Mouse (Mus musculus) hindbrain, embryonic 16.5 days (tissue): ENCODE measurements around the gene Serpina3b. TPM values are rescaled to one million over a fixed set of nuclear protein-coding genes. Genes with fewer than 3 reads are reported as not detected.

Source experiments
- ATAC-seq: fragments of 200-750 bp; cut with Nextera tagmentation; 2 replicates; pipeline ENCODE4 v1.8.0; 2017; ENCODE audit warnings: moderate TSS enrichment, moderate library complexity
- H3K27ac ChIP-seq: fragments of 300-500 bp; sonication (generic); 2 replicates; pipeline ENCODE4 v1.5.1; 2014; ENCODE audit warnings: low read depth, mild to moderate bottlenecking, control low read depth, low read length, moderate library complexity
- H3K27me3 ChIP-seq: fragments of 300-500 bp; sonication (generic); replicated peaks from 2 replicates; pipeline ENCODE4 v1.6.1; 2014; ENCODE audit warnings: low read length; ENCODE audit not compliant: control insufficient read depth, insufficient read depth
- H3K36me3 ChIP-seq: fragments of 300-500 bp; sonication (generic); 2 replicates; pipeline ENCODE4 v1.6.1; 2014; ENCODE audit warnings: mild to moderate bottlenecking, low read length, moderate library complexity, mixed read lengths; ENCODE audit not compliant: control insufficient read depth, insufficient read depth
- H3K4me1 ChIP-seq: fragments of 300-500 bp; sonication (generic); 2 replicates; pipeline ENCODE4 v1.6.1; 2014; ENCODE audit warnings: low read depth, low read length; ENCODE audit not compliant: control insufficient read depth, insufficient read depth
- H3K4me2 ChIP-seq: fragments of 300-500 bp; sonication (generic); 2 replicates; pipeline ENCODE4 v1.6.1; 2014; ENCODE audit warnings: mild to moderate bottlenecking, low read length, control low read depth, moderate library complexity
- H3K4me3 ChIP-seq: fragments of 300-500 bp; sonication (generic); 2 replicates; pipeline ENCODE4 v1.5.1; 2014; ENCODE audit warnings: mild to moderate bottlenecking, low read length, control low read depth, moderate library complexity
- H3K9ac ChIP-seq: fragments of 300-500 bp; sonication (generic); 2 replicates; pipeline ENCODE4 v1.6.1; 2014; ENCODE audit warnings: low read depth, mild to moderate bottlenecking, control low read depth, low read length, moderate library complexity
- H3K9me3 ChIP-seq: fragments of 300-500 bp; sonication (generic); 2 replicates; pipeline ENCODE4 v1.6.1; 2014; ENCODE audit warnings: mild to moderate bottlenecking, low read length, moderate library complexity; ENCODE audit not compliant: control insufficient read depth
- WGBS: fragments of 180-500 bp; shearing (Covaris S2); extraction: QIAGEN DNeasy Blood & Tissue Kit; methylation state at CpG from one replicate; pipeline ENCODE4 v1.1.7; 2014; 5-methylcytosine and 5-hydroxymethylcytosine counted together
- polyA plus RNA-seq: library from polyadenylated mRNA; unstranded; fragments of >200 nt; fragmentation: Nextera tagmentation; extraction: Ambion mirVana; gene quantifications from 2 replicates; pipeline ENCODE4 v1.2.1, GENCODE M21; 2015

Serpina3b gene
- polyA plus RNA-seq, 1 experiment from 2014 or later: not detected

GRCm38 (mm10) chr12:104123097-104123496 is 4.7 kb upstream of the Serpina3b start:
- Histone ChIP-seq H3K4me2 (no peak overlapping the region), H3K4me3 (no peak overlapping the region), H3K4me1 (no peaks in the 10 kb centered on the region), H3K27me3 (no peaks in the 10 kb centered on the region), H3K9me3 (no peaks in the 10 kb centered on the region), H3K36me3 (no peaks in the 10 kb centered on the region), H3K27ac (no peak overlapping the region), H3K9ac (no peak overlapping the region)
- 68% methylated on average over 1 of the region's 1 CpGs for WGBS
- ATAC-seq: no peak

- no peak for ATAC-seq
- Histone ChIP-seq H3K4me3 (no peak overlapping the region), H3K9me3 (no peaks in the 10 kb centered on the region), H3K27me3 (no peaks in the 10 kb centered on the region), H3K9ac (no peak overlapping the region), H3K4me2 (no peak overlapping the region), H3K4me1 (no peaks in the 10 kb centered on the region), H3K36me3 (no peaks in the 10 kb centered on the region), H3K27ac (no peak overlapping the region)
- 87% methylated on average over 2 of the region's 2 CpGs for WGBS
These were observed 3.8 kb upstream of the Serpina3b start for GRCm38 (mm10) chr12:104123996-104124395.

DNA sequence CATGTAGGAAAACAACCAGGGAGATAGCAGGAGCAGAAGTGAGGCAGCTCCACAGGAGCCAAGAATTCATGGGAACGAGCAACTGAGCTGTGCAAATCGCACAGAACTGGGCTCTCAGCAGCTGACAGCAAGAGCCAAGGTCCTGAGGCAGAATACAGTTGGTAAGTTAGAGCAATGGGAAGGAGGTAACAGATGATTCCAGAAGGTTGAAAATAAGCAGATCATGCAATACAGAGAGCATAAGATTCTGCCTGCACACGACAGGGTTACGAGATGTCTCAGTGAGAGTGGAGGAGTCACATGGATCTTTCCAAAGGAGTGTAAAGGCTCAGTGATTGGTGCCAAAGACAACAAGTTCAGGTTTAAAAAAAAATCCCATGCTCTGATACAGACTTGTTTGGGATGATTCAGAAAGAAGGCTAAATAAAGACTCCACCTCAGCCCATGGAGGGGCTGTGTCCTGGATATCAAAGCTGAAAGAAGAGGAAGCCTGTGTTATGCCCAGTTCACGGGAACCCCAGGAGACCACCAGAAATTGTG is 2.7 kb upstream of the Serpina3b start:
- Histone ChIP-seq H3K27me3 (no peaks in the 10 kb centered on the region), H3K9me3 (no peaks in the 10 kb centered on the region), H3K4me3 (no peak overlapping the region), H3K36me3 (no peaks in the 10 kb centered on the region), H3K4me2 (no peak overlapping the region), H3K27ac (no peak overlapping the region), H3K9ac (no peak overlapping the region), H3K4me1 (no peaks in the 10 kb centered on the region)
- 90% methylated on average over 5 of the region's 5 CpGs for WGBS
- ATAC-seq: no peak

DNA sequence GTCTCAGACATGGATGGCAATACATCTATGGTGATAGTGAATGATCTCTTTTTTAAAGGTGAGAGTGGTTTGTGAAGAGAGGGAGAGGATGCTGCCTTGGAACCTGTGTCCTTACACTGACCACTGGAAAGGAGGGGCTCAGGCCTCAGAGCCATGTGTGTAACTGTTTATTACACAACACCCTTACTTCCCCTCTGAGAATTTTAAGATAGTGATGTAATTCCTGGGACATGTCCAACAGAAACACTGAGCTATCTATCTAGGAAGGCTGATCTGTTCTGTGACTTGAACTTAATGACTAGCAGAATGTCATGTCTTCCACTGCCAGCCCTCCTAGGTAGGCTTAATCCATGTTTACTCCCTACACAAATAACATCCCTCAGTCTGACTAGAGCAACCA is 3.2 kb downstream of the Serpina3b start:
- Histone ChIP-seq H3K27ac (no peak overlapping the region), H3K4me2 (no peak overlapping the region), H3K9me3 (no peaks in the 10 kb centered on the region), H3K36me3 (no peaks in the 10 kb centered on the region), H3K27me3 (no peaks in the 10 kb centered on the region), H3K4me3 (no peak overlapping the region), H3K9ac (no peak overlapping the region), H3K4me1 (no peaks in the 10 kb centered on the region)
- ATAC-seq: no peak

- ATAC-seq: no peak
- 85% methylated on average over 2 of the region's 2 CpGs for WGBS
- no peak overlapping the region for H3K27ac ChIP-seq
These were observed 10.4 kb downstream of the Serpina3b start for GRCm38 (mm10) chr12:104138216-104138615.

GRCm38 (mm10) chr12:104140543-104141103 is 12.8 kb downstream of the Serpina3b start:
- WGBS: 90% methylated on average over 4 of the region's 4 CpGs
- H3K4me1 ChIP-seq: no peaks in the 10 kb centered on the region
- H3K4me2 ChIP-seq: no peak overlapping the region
- H3K9me3 ChIP-seq: no peaks in the 10 kb centered on the region
- H3K27ac ChIP-seq: no peak overlapping the region
- H3K4me3 ChIP-seq: no peak overlapping the region
- no peaks in the 10 kb centered on the region for H3K36me3 ChIP-seq
- H3K27me3 ChIP-seq: no peaks in the 10 kb centered on the region
- ATAC-seq: no peak
- H3K9ac ChIP-seq: no peak overlapping the region

More at GRCm38 (mm10) chr12:104138216-104138615, 10.4 kb downstream of the Serpina3b start:
- no peak overlapping the region for H3K4me3 ChIP-seq
- H3K4me2 ChIP-seq: no peak overlapping the region
- H3K4me1 ChIP-seq: no peaks in the 10 kb centered on the region
- H3K9ac ChIP-seq: no peak overlapping the region
- no peaks in the 10 kb centered on the region for H3K36me3 ChIP-seq
- no peaks in the 10 kb centered on the region for H3K27me3 ChIP-seq
- H3K9me3 ChIP-seq: no peaks in the 10 kb centered on the region

- Histone ChIP-seq H3K27me3 (no peaks in the 10 kb centered on the region), H3K4me1 (no peaks in the 10 kb centered on the region), H3K36me3 (no peaks in the 10 kb centered on the region), H3K27ac (no peak overlapping the region), H3K9ac (no peak overlapping the region), H3K4me3 (no peak overlapping the region), H3K9me3 (no peaks in the 10 kb centered on the region), H3K4me2 (no peak overlapping the region)
- WGBS: 74% methylated on average over 1 of the region's 1 CpGs
- no peak for ATAC-seq
These were observed 13.7 kb downstream of the Serpina3b start for GRCm38 (mm10) chr12:104141506-104141905.

DNA sequence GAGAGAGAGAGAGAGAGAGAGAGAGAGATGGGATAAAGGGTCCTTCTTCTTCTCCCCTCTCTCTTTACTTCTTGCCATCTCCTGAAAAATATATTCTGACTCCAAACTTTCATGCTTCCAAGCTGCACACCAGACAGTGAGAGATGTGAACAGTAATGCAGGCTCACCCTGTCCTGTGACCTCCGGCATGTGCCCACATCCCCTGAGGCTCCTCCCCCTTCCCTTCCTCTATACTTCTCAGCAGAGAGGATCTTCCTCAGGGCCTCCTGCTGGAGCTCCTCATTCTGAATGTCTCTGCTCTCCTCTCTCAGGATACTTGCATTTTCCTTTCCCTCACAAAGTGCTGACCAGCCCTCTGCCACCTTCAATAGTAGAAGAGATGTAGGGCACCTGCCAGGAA is 14.6 kb downstream of the Serpina3b start:
- ATAC-seq: no peak
- Histone ChIP-seq H3K36me3 (no peaks in the 10 kb centered on the region), H3K4me2 (no peak overlapping the region), H3K4me3 (no peak overlapping the region), H3K4me1 (no peaks in the 10 kb centered on the region), H3K9ac (no peak overlapping the region), H3K27me3 (no peaks in the 10 kb centered on the region), H3K9me3 (no peaks in the 10 kb centered on the region), H3K27ac (no peak overlapping the region)
- WGBS: 65% methylated on average over 1 of the region's 1 CpGs

DNA sequence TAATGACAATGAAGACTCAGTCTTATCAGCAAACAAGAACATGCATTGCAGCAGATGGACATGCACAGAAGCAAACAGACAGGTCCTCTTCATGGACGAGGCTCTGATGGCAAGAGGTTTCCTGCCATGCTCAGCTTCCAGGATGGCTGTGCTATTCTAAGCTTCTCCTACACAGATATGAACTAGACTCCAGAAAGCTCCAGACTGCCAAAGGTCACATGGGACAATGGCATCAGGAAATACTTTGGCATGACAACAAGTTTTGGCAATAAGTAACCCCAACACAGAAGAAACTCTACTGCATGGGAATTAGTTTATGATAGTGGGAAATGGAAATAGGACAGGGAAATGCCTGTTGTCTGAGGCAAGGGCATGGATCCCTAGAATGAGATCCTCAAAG is 15.5 kb downstream of the Serpina3b start:
- Histone ChIP-seq H3K4me2 (no peak overlapping the region), H3K27ac (no peak overlapping the region), H3K9me3 (no peaks in the 10 kb centered on the region), H3K4me1 (no peaks in the 10 kb centered on the region), H3K36me3 (no peaks in the 10 kb centered on the region), H3K27me3 (no peaks in the 10 kb centered on the region), H3K9ac (no peak overlapping the region), H3K4me3 (no peak overlapping the region)
- 95% methylated on average over 1 of the region's 1 CpGs for WGBS
- ATAC-seq: no peak

GRCm38 (mm10) chr12:104145571-104145970 is 17.8 kb downstream of the Serpina3b start:
- Histone ChIP-seq H3K27ac (no peak overlapping the region), H3K27me3 (no peaks in the 10 kb centered on the region), H3K4me2 (no peak overlapping the region), H3K9ac (no peak overlapping the region), H3K36me3 (no peaks in the 10 kb centered on the region), H3K4me3 (no peak overlapping the region), H3K4me1 (no peaks in the 10 kb centered on the region), H3K9me3 (no peaks in the 10 kb centered on the region)
- 78% methylated on average over 2 of the region's 2 CpGs for WGBS
- ATAC-seq: no peak
